Mouse (Mus musculus): ENCODE measurements around the gene Ankrd35.
"Not testable (repeated sequence)": the region's sequence is repeated elsewhere in the genome, so short reads cannot be mapped to it uniquely, and the experiment has no call there.

Ankrd35 gene

GRCm38 (mm10) chr3:96669727-96670468, at the start of gene Ankrd35:
TSS of gene Ankrd35 (plus strand) at chr3:96670131.
- DNase-seq, result peak; percentile 83

DNA sequence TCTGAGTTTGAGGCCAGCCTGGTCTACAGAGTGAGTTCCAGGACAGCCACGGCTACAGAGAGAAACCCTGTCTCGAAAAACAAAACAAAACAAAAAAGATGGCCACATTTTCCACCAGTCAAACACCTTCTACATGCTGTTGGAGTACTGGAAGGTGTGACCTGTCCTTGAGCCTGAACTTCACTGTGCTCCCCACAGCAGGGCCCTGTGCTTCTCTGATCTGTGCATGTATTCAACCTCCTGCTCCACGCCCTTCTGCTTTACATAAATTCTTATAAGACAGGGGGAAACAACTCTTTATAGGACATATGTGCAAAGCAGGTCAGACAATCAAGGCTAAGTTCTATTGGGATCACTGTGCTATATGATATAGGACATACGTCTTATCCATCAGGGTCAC, 46.7 kb upstream of the Ankrd35 start:
- no peak for DNase-seq

DNA sequence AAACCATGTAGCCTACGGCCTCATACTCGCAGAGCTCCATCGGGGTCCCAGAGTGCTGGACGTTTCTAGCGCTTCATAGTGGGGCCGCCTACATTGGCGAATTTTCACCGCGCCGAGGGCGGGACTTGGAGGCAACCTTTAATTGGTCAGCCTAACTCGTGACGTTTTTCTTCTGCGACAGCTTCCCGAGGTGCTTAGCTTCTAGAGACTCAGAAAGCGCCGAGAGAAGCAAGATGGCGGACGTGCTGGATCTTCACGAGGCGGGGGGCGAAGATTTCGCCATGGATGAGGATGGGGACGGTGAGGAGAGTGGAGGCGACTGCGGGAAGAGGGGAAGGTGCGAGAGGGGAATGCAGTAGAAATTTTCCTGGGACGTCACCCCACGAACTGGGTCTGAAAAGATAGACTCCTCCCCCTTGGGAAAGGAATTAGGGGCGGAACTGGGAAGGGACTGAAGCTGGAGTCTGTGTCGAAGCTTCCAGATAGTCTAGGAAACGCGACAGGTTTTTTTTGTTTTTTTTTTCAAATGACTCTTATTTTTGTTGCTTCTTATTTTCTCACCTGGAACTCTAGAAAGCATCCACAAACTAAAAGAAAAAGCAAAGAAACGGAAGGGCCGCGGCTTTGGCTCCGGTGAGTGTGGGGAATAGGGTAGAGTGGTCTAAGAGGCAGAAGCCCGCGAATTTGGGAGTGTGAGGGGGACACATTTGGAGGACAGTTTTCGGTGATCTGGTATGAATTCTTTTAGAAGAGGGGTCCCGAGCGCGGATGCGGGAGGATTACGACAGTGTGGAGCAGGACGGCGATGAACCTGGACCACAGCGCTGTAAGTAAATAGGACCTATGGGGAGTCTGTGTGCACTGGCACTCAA, 40.0 kb upstream of the Ankrd35 start, which contains the start of gene Rbm8a:
Gene Rbm8a (plus strand): TSS at position 205 of the 872 bp plus-strand sequence.
- peak; percentile 95 for DNase-seq

GRCm38 (mm10) chr3:96632058-96632457, 37.9 kb upstream of the Ankrd35 start:
- no peak for DNase-seq

DNA sequence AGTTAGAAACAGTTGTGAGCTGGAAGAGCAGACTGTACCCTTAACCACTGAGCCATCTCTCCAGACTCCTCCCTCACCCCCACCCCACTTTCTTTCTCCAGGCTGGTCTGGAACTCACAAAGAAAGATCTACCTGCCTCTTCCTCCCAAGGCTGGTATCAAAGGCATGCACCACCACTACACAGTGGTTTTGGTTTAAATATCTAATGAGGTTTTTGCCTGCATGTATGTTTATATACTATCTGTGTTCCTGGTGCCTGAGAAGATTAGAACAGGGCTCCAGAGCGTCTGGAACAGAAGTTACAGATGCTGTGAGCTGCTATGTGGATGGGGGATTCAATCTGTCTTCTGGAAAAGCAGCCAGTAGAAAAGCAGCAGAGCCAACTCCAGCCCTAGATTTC, 35.9 kb upstream of the Ankrd35 start:
- no peak for DNase-seq

DNA sequence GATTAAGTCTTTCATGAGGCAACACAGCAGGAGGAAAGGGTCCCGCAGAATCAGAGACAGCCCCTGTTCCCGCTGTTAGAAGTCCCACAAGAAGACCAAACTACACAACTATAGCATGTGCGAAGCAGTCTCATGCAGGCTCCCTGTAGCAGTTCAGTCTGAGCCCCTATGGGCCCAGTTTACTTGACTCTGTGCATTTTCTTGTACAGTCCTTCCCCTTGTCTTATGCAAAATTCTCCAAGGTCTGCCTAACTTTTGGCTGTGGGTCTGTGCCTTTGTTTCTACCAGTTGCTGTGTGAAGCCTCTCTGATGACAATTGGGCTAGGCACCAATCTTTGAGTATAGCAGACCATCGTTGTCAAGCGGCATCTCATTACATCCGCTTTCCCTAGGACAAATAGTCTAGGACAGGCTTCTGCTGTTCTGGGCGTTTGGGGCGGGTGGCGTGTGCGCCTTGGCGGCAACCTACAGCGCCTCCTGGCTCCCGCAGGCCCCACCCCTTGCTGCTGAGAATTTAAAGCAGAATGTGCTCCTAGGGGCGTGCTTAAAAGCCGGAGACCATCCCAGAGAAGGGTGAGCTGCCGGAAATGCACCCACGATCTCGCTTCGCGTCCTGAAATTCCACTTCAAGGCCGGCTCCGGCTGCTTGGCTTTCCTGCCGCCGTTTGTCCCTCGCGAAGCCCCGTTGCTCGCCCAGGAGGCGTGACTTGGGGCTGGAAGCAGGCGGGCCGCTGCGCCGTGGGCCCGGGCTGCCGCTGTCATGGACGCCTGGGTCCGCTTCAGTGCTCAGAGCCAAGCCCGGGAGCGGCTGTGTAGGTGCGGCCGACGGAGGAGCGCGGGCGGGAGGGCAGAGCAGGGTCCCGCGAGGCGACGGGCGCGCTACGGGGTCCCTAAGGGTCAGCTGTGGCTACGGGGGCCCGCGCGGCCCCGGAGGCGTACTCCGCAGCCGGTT, 34.7 kb upstream of the Ankrd35 start, which contains the start of the genes Pex11b and Gm42957:
Gene Pex11b (plus strand): TSS at position 449 of the 952 bp plus-strand sequence.
Gene Gm42957 (plus strand): TSS at position 547 of the 952 bp plus-strand sequence.
- peak; percentile 85 for DNase-seq

GRCm38 (mm10) chr3:96635906-96636305, 34.0 kb upstream of the Ankrd35 start:
- no peak for DNase-seq

DNA sequence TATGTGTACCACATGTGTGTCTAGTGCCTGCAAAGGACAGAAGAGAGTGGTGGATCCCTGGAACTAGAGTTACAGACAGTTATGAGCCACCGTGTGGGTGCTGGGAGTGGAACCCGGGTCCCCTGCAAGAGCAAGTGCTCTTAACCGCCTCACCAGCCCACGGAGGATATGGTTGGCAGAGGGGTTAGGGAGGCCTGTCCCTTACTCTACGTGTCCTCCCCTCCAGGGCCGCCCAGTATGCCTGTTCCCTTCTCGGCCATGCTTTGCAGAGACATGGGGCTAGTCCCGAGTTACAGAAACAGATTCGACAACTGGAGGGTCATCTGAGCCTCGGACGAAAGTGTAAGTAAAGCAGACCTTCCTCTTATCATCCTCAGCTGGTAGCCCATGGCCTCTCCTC, 33.5 kb upstream of the Ankrd35 start:
- peak; percentile 16 for DNase-seq

DNA sequence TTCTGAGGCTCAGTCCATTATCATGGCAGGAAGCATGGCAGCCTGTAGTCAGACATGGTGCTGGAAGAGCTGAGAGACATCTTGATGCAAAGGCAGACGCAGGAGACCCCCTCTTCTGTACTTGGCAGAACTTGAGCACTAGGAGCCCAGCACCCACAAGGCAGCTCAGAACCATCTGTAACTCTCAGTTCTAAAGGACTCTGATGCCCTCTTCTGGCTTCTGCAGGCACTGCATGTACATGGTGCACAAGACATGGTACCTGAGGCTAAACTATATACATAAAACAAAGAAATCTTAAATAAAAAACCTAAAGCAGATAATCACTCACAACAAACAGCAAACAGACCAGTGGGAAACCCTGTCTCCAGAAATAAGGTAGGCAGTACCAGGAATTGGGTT, 30.7 kb upstream of the Ankrd35 start:
- DNase-seq, result peak; percentile 81

DNA sequence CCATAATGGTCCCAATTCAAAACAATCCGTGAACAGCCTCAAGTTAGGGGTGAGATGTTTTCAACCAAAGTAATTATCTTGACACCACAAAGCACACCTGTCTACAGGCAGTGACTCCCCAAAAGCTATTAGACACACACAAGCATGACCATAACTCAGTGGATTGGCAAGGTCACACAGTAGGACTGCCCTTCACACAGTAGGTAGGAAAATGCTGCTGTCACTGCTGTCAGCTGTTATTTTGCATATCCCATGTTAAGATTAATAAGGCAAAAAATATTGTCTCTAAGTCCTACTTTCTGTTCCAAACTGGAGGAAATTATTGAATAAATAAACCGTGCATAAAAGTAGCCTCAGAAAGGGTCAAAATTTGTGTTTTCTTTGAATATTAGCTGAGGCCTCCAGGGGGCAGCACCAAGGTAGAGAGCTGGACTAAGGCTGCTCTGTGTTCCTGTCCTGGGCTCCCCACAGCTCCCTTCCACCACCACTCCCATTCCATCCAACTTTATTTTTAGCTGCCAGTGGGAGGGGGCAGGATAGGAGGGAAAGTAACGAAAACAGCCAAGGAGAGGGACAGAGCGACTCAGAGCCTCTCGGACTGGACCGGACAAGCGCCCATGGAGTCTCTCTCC, 24.8 kb upstream of the Ankrd35 start, which contains the start of gene Itga10:
Gene Itga10 (plus strand): TSS at position 567 of the 632 bp plus-strand sequence.
- peak; percentile 18 for DNase-seq

- no peak for DNase-seq
These were observed 22.6 kb upstream of the Ankrd35 start for GRCm38 (mm10) chr3:96647365-96647764.

- DNase-seq, result no peak
These were observed 9.0 kb upstream of the Ankrd35 start for GRCm38 (mm10) chr3:96660901-96661300.

GRCm38 (mm10) chr3:96662731-96663316, 7.1 kb upstream of the Ankrd35 start:
- DNase-seq, result no peak

- DNase-seq, result peak; percentile 72
These were observed 6.3 kb upstream of the Ankrd35 start for GRCm38 (mm10) chr3:96663432-96664239.

DNA sequence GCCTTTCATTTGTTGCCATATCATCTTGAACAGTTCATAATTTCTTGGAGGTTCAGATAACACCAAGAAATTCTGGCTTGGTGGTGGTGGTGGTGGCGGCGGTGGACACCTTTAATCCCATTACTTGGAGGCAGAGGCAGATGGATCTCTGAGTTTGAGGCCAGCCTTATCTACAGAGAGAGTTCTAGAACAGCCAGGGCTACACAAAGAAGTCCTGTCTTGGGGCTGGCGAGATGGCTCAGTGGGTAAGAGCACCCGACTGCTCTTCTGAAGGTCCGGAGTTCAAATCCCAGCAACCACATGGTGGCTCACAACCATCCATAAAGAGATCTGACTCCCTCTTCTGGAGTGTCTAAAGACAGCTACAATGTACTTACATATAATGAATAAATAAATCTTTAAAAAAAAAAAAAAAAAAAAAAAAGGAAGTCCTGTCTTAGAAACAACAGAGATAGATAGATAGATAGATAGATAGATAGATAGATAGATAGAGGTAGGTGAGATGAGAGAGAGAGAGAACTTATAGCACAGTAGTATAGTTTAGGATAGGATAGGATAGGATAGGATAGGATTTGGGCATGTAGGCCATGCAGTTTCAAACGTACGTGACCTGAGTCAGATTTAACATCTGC, 4.1 kb upstream of the Ankrd35 start:
- DNase-seq, result not testable (repeated sequence)

- no peak for DNase-seq
These were observed 3.0 kb upstream of the Ankrd35 start for GRCm38 (mm10) chr3:96666916-96667315.

GRCm38 (mm10) chr3:96667316-96667715, 2.6 kb upstream of the Ankrd35 start:
- DNase-seq, result peak; percentile 43

- DNase-seq, result no peak
These were observed 1.4 kb upstream of the Ankrd35 start for GRCm38 (mm10) chr3:96668424-96669067.

DNA sequence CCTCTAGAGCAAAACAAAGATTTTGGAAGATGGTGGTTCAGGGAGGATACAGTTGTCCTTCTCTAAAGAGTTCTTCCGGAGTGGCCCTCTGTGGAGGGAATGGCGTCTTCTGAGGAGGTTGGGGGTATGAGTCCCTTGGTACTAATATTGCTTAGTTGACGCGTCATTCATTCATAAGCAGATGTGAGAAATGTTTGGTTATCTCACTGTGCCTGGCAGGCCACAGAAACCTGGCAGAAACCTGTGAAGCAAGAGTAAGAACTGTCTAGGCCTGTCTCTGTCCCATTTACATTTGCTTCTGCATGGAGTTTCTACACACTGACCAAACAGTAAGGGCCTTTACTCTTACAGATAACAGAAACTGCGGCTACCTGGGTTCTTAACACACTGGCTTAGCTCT, 1.6 kb downstream of the Ankrd35 start:
- no peak for DNase-seq

- DNase-seq, result no peak
These were observed 3.6 kb downstream of the Ankrd35 start for GRCm38 (mm10) chr3:96673514-96673913.
